Mouse (Mus musculus): Measurements from ENCODE around the gene Optc.

Gene Optc

GRCm38 (mm10) chr1:133854421-133855273, 53.2 kb downstream of the Optc start:
- in situ Hi-C loops (cut with MboI; ENCODE audit: low sequenced_read_pairs): no loop called here
